Mouse (Mus musculus) olfactory bulb, adult 2 months (tissue): Measurements from ENCODE around the gene Bcl9. TPM values are rescaled to one million over a fixed set of nuclear protein-coding genes. Genes with fewer than 3 reads are reported as not detected.

ENCODE experiments used
- H3K27ac ChIP-seq: fragments of 200-500 bp; 2 replicates; pipeline ENCODE4 v1.5.1; 2012; ENCODE audit warnings: low read depth, low read length; ENCODE audit not compliant: insufficient read depth
- H3K4me1 ChIP-seq: fragments of 200-500 bp; 2 replicates; pipeline ENCODE4 v1.6.1; 2012; ENCODE audit warnings: low read length; ENCODE audit not compliant: control insufficient read depth, insufficient read depth
- H3K4me3 ChIP-seq: fragments of 200-500 bp; 2 replicates; pipeline ENCODE4 v1.5.1; 2012; ENCODE audit warnings: mild to moderate bottlenecking, low read depth, low read length, moderate library complexity; ENCODE audit not compliant: insufficient read depth
- CTCF ChIP-seq: fragments of 200-500 bp; IDR thresholded peaks from 2 replicates; pipeline ENCODE4 v1.5.1; 2012; ENCODE audit warnings: low read depth, mild to moderate bottlenecking, low read length, moderate library complexity; ENCODE audit not compliant: insufficient read depth
- POLR2A ChIP-seq: fragments of 200-500 bp; IDR thresholded peaks from 2 replicates; pipeline ENCODE4 v1.6.1; 2012; ENCODE audit warnings: mild to moderate bottlenecking, low read depth, low read length, moderate library complexity; ENCODE audit not compliant: insufficient read depth
- WGBS: fragments of 180-500 bp; shearing (Covaris S2); methylation state at CpG from one replicate; pipeline ENCODE4 v1.1.7; 2018; 5-methylcytosine and 5-hydroxymethylcytosine counted together
- polyA plus RNA-seq: library from polyadenylated mRNA; stranded (reverse); fragments of >200 nt; gene quantifications from 2 replicates; pipeline ENCODE4 v1.2.4, GENCODE M21; 2012; ENCODE audit warnings: low replicate concordance; ENCODE audit not compliant: missing spikeins, insufficient read depth, insufficient read length

Bcl9 gene
- polyA plus RNA-seq, 1 experiment = not detected

GRCm38 (mm10) chr3:97325621-97326345 is 28.1 kb upstream of the Bcl9 start:
- Histone ChIP-seq H3K27ac (no peak overlapping the region), H3K4me1 (peaks cover 10% of the 10 kb centered on the region), H3K4me3 (no peak overlapping the region)
- TF ChIP-seq CTCF (no peak), POLR2A (no peak)
- 85% methylated on average over 15 of the region's 15 CpGs for WGBS

GRCm38 (mm10) chr3:97324046-97324445 is 26.3 kb upstream of the Bcl9 start:
- WGBS = 26% methylated on average over 17 of the region's 17 CpGs
- peaks cover 10% of the 10 kb centered on the region for H3K4me1 ChIP-seq
- no peak overlapping the region for H3K4me3 ChIP-seq
- TF ChIP-seq POLR2A = no peak
- TF ChIP-seq CTCF = no peak
- no peak overlapping the region for H3K27ac ChIP-seq

DNA sequence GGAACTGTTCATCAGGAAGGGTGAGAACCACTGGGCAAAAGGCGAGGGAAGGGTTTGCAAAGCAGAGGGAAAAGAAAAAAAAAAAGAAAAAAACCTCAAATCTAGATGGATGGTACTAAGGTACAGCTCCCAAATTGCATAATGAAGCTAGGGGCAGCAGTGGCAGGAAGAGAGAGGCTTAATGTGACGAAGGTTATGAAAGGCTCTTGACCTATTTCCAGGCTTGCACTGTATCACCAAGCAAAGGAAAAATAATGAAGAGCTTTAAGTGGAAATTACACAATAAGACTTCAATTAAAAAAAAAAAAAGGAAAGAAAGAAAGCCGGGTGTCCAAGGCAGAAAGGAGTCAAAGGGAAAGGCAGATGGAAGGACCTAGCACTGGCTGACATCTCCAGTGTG is 19.6 kb upstream of the Bcl9 start:
- Histone ChIP-seq H3K4me3 (no peak overlapping the region), H3K27ac (no peak overlapping the region), H3K4me1 (no peaks in the 10 kb centered on the region)
- 68% methylated on average over 3 of the region's 3 CpGs for WGBS
- TF ChIP-seq CTCF = no peak
- no peak for TF ChIP-seq POLR2A

- Histone ChIP-seq H3K4me1 (peaks cover 11% of the 10 kb centered on the region), H3K4me3 (no peak overlapping the region), H3K27ac (no peak overlapping the region)
- 91% methylated on average over 2 of the region's 2 CpGs for WGBS
- TF ChIP-seq CTCF (no peak), POLR2A (no peak)
Observed at GRCm38 (mm10) chr3:97313431-97313830, 15.7 kb upstream of the Bcl9 start.

DNA sequence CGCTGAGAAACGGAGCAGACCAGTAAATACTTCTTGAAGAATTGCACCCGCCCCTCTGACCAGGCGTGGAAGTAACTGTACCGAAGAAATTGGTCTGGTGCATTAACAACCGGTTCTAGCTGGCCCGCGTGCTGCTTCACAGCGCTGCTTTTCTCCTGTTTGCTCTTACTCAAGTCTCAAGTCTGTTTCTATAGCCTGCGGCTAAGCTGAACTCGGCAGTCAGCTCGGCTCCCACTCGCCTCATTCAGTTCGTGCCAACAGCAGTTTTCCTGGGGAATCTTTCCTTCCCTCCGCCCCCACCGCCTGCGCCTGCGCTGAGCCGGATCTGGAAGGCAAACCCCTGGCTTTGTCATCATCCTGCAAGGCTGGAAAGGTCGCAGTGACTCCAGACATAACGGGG is 14.3 kb upstream of the Bcl9 start:
- 0 out of 2 replicates have a peak overlapping the region, but pooled peaks have one; percentile 8 for H3K4me3 ChIP-seq
- no peak for TF ChIP-seq CTCF
- TF ChIP-seq POLR2A = no peak
- no peak overlapping the region for H3K27ac ChIP-seq
- 4% methylated on average over 21 of the region's 21 CpGs for WGBS
- peaks cover 11% of the 10 kb centered on the region for H3K4me1 ChIP-seq

GRCm38 (mm10) chr3:97309748-97310536 is 12.2 kb upstream of the Bcl9 start:
- Histone ChIP-seq H3K27ac (no peak overlapping the region), H3K4me1 (peaks cover 11% of the 10 kb centered on the region), H3K4me3 (no peak overlapping the region)
- TF ChIP-seq CTCF (no peak), POLR2A (no peak)
- WGBS = 17% methylated on average over 16 of the region's 16 CpGs

- Histone ChIP-seq H3K4me3 (no peak overlapping the region), H3K27ac (no peak overlapping the region), H3K4me1 (peaks cover 11% of the 10 kb centered on the region)
- WGBS = 63% methylated on average over 2 of the region's 2 CpGs
- TF ChIP-seq CTCF = no peak
- TF ChIP-seq POLR2A = no peak
Observed at GRCm38 (mm10) chr3:97308440-97308839, 10.7 kb upstream of the Bcl9 start.

GRCm38 (mm10) chr3:97305907-97306306 is 8.2 kb upstream of the Bcl9 start:
- TF ChIP-seq POLR2A = no peak
- TF ChIP-seq CTCF = no peak
- Histone ChIP-seq H3K4me1 (peaks cover 8% of the 10 kb centered on the region), H3K27ac (no peak overlapping the region), H3K4me3 (no peak overlapping the region)
- 96% methylated on average over 4 of the region's 4 CpGs for WGBS

DNA sequence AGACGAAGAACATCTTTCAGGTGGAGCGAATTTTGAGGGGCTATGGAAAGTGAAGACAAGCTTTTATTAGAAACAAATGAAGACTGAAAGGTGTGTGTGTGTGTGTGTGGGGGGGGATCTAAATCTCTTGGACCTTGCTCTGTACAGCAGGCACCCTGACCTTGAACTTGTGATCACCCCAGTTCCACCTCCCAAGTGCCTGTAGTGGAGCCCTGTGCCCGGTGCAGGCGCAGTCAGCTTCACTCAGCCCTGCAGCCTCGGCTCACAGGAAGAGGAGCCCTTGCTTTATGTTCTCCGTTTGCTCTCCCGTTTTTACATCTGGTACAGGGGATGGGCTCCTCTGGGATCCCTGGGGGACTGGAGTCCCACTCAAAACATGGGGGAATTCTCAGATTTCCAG is 3.9 kb upstream of the Bcl9 start:
- no peak overlapping the region for H3K27ac ChIP-seq
- no peak overlapping the region for H3K4me3 ChIP-seq
- no peak for TF ChIP-seq CTCF
- no peak for TF ChIP-seq POLR2A
- peaks cover 15% of the 10 kb centered on the region for H3K4me1 ChIP-seq
- WGBS = 82% methylated on average over 7 of the region's 7 CpGs
